ENCODE assay signal across 27 mouse cellular contexts in genomic region chr2:49929931-49930330, GRCm38 (mm10).
DNase-seq lines count a peak whose midpoint lies in the region; ATAC-seq and TF ChIP-seq lines count a peak whose summit lies in the region.
"Had no signal": no experiment of that assay in that cellular context is flagged by ENCODE, and none has a peak within 500 bp of the region (broad histone marks: within the 10 kb centered on the region; RNA-seq: fewer than 3 reads in every experiment).

No protein-coding gene starts in this region.

- TF ChIP-seq EP300 in heart, adult 2 months (IDR thresholded peaks at IDR 0.05; ENCODE audit: insufficient read depth, low read depth, low read length), result no peak

- H3K4me1 ChIP-seq in heart, adult 2 months (ENCODE audit: control insufficient read depth, insufficient read depth, low read length), result no peaks in the 10 kb centered on the region
- H3K4me1 ChIP-seq: embryonic facial prominence, embryonic 15.5 days; forebrain, embryonic 12.5 days; heart, embryonic 12.5 days; heart, embryonic 15.5 days; hindbrain, embryonic 13.5 days; intestine, embryonic 15.5 days had no signal

- no peaks in the 10 kb centered on the region for H3K27me3 ChIP-seq in heart, adult 2 months (ENCODE audit: control insufficient read depth, insufficient read depth, low read length)
- H3K27me3 ChIP-seq in C2C12 (ENCODE audit: control insufficient read depth, insufficient read depth, insufficient read length), result no peaks in the 10 kb centered on the region
- H3K27me3 ChIP-seq in Patski, result no peaks in the 10 kb centered on the region
- H3K27me3 ChIP-seq: embryonic facial prominence, embryonic 15.5 days; forebrain, embryonic 12.5 days; heart, embryonic 12.5 days; heart, embryonic 15.5 days; hindbrain, embryonic 13.5 days; intestine, embryonic 15.5 days had no signal

- CTCF ChIA-PET in Patski (lab: Charles Lee), result interaction anchor here (1.4 kb wide), 1 partner anchor 10 kb away, joined by 5 read pairs; no protein-coding TSS in a partner anchor

- no peak overlapping the region for H3K4me3 ChIP-seq in heart, adult 2 months
- no peak overlapping the region for H3K4me3 ChIP-seq in C2C12 (ENCODE audit: insufficient read depth, poor library complexity, severe bottlenecking)
- H3K4me3 ChIP-seq: embryonic facial prominence, embryonic 15.5 days; forebrain, embryonic 12.5 days; heart, embryonic 12.5 days; heart, embryonic 15.5 days; hindbrain, embryonic 10.5 days; hindbrain, embryonic 13.5 days; intestine, embryonic 15.5 days had no signal

- H3K9ac ChIP-seq in heart, adult 2 months (ENCODE audit: low read depth, low read length), result no peak overlapping the region
- H3K9ac ChIP-seq: embryonic facial prominence, embryonic 15.5 days; forebrain, embryonic 12.5 days; heart, embryonic 12.5 days; heart, embryonic 15.5 days; hindbrain, embryonic 13.5 days; intestine, embryonic 15.5 days had no signal

- no peak overlapping the region for H3K27ac ChIP-seq in heart, adult 2 months
- H3K27ac ChIP-seq: embryonic facial prominence, embryonic 15.5 days; forebrain, embryonic 12.5 days; heart, embryonic 15.5 days; hindbrain, embryonic 10.5 days; hindbrain, embryonic 13.5 days; intestine, embryonic 15.5 days had no signal

- H3ac ChIP-seq in C2C12 (ENCODE audit: control insufficient read depth, insufficient read length, low read depth), result no peak overlapping the region

- in situ Hi-C loops in Patski (cut with MboI; ENCODE audit: low pct_unique_long_range_greater_than_20kb), result no loop called here

- TF ChIP-seq CTCF in heart, adult 2 months (IDR thresholded peaks at IDR 0.05), result no peak
- TF ChIP-seq CTCF in C2C12 (IDR thresholded peaks at IDR 0.05; ENCODE audit: control insufficient read depth, insufficient read depth, insufficient read length) (no peak), Patski (IDR thresholded peaks at IDR 0.05) (no peak)

- DNase-seq in heart, adult 11 months, result peak; percentile 65
- DNase-seq in heart, adult 2 months, result no peak
- peak; percentile 79 for DNase-seq in Patski (ENCODE audit: low read depth, low spot score)
- DNase-seq in skeletal muscle tissue, adult 2 months (ENCODE audit: low read depth, low spot score), result peak; percentile 9
- DNase-seq in thymus, postnatal 10 days (ENCODE audit: low spot score in 2 of 2), result no peak
- DNase-seq in right cerebral cortex, adult 18-20 months, result no peak
- DNase-seq: adrenal gland, postnatal 10 days; adrenal gland, postnatal 36 days; cerebellum, adult 18-20 months; cerebellum, adult 9-10 months; cerebellum, postnatal 25 days; gastrocnemius, postnatal 10 days; gastrocnemius, postnatal 36 days; heart, postnatal 10 days; heart, postnatal 36 days; kidney, adult 11 months had no signal

- H3K79me2 ChIP-seq in heart, adult 2 months (replicated peaks; ENCODE audit: control insufficient read depth, insufficient read depth, low read length), result no peaks in the 10 kb centered on the region
- H3K79me2 ChIP-seq in C2C12 (ENCODE audit: control insufficient read depth, insufficient read depth), result no peaks in the 10 kb centered on the region

- WGBS in heart, adult 2 months, result 72% methylated on average over 3 of the region's 3 CpGs

- ATAC-seq in Patski, result peak; percentile 83
- ATAC-seq: activated CD4-positive, CD25-positive, alpha-beta regulatory T cell, adult 4 months; forebrain, embryonic 16.5 days; hindbrain, embryonic 16.5 days; intestine, embryonic 15.5 days had no signal

- H3K36me3 ChIP-seq in heart, adult 2 months (ENCODE audit: control insufficient read depth, insufficient read depth, low read length), result no peaks in the 10 kb centered on the region
- H3K36me3 ChIP-seq in C2C12 (ENCODE audit: control insufficient read depth, insufficient read depth), result no peaks in the 10 kb centered on the region
- H3K36me3 ChIP-seq: embryonic facial prominence, embryonic 15.5 days; forebrain, embryonic 12.5 days; heart, embryonic 12.5 days; heart, embryonic 15.5 days; hindbrain, embryonic 10.5 days; hindbrain, embryonic 13.5 days; intestine, embryonic 15.5 days had no signal

- POLR2A ChIA-PET in Patski (lab: Charles Lee), result no interaction called here

- TF ChIP-seq POLR2A in heart, adult 2 months (IDR thresholded peaks at IDR 0.05; ENCODE audit: insufficient read depth, low read depth, low read length), result no peak

- intact Hi-C loops in heart, adult 2 months (cut with DNase I), result no loop called here

- no peaks in the 10 kb centered on the region for H3K79me3 ChIP-seq in C2C12 (ENCODE audit: low read depth)

TF ChIP-seq in C2C12, 6 proteins besides CTCF, POLR2A, EP300 and RAD21:
- peak; percentile 19 for TF ChIP-seq MAX (IDR thresholded peaks at IDR 0.05)
- no peak for TF ChIP-seq MYOG (IDR thresholded peaks at IDR 0.05; ENCODE audit: control insufficient read depth, extremely low read depth, insufficient read length)
- no peak for TF ChIP-seq FOSL1 (IDR thresholded peaks at IDR 0.05; ENCODE audit: insufficient read depth, low read length, poor library complexity, severe bottlenecking)
- no peak for TF ChIP-seq USF1 (IDR thresholded peaks at IDR 0.05; ENCODE audit: low read depth)

Comparison
In these comparisons a context has a peak if more than half of its experiments do, and no peak if none do; other contexts are left out.
1. DNase-seq: peak in heart, adult 11 months (single experiment), Patski (single experiment) and skeletal muscle tissue, adult 2 months (single experiment); none in heart, adult 2 months (0 of 2), thymus, postnatal 10 days (0 of 2) and right cerebral cortex, adult 18-20 months (single experiment).